Mouse (Mus musculus) right cerebral cortex, adult 18-20 months (tissue): ENCODE data around the gene Cyth4.

ENCODE experiments used
- DNase-seq: peaks from one replicate; pipeline ENCODE4 v3.0.0; 2022; ENCODE audit warnings: mixed read lengths

The Cyth4 gene

DNA sequence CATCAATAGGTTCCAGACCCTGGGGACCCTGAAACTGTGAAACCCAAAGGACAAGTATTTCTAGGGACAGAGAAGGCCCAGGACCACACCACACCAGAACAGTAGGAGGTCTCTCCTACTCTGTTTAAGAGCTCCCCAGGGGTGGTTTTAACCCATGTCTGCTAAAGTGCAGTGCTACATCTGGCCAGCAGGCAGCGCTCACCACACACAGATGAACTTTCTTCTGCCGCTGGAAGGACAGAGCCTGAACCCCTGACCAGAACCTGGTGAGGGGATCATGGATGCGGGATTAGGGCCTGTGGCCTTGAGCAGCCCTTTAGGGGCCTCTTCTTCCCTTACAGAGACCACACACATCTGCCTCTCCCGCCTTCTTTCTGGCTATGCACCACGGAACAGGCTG lies 26.6 kb downstream of the Cyth4 start:
- peak; percentile 76 for DNase-seq

DNA sequence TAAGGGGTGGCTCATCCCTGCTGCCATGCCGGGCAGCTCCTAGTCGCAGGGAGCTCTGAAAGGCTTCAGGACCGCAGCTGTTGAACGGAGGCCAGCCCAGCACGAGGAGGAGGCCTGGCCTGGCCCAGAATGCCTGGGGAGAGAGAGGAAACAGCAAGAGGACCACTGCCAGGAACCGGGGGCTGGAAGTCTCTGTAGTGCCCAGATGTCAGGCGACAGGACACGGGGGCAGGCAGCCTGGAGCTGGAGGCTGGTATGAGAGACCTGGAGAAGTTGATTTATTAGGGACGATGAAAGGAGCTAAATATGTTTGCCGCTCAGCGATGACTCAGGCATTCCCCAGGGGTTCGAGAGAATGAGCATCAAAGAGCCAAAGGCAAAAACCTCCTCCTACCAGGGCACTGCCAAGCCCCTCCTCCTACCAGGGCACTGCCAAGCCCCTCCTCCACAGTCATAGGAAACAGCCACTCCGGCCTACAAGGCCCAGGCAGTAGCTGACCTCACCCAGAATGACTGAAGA lies 27.6 kb downstream of the Cyth4 start:
- DNase-seq = peak; percentile 68

DNA sequence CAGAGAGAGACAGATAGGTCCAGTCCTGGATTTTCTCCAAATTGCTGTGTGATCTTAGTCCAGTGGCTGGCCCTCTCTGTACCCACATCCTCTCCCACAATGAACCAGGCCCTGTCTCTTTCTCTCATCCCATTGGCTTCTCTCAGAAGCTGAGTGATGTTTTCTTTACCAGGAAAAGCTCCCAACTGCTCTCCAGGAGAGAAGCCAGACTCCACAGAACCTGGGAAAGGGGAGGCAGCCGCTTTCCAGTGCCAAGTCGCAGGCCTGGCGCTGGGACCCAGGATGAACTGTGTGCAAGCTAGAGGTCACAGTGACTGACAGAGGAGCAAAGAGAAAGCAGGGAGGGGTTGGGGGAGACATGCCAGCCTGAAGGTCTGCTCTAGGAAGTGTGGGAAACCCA lies 28.1 kb downstream of the Cyth4 start:
- no peak for DNase-seq

DNA sequence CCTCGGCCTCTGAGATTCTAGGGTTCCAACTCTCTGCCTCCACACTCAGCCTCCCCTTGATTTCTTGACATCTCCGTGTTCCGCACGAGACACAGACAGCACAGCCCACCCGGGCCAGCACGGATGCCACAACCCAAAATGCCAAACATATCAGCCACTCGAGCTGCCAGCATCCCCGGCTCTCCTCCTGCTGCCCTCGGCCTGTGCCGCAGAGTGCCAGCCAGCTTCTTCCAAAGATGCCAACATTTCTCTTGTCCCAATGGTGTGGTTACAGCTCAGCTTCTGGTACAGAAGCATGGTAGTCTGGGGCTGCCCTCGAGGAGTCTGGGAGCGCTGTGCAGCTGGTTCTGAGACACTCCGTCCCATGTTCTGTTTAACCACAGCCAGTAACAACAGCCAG lies 29.4 kb downstream of the Cyth4 start:
- DNase-seq = no peak

DNA sequence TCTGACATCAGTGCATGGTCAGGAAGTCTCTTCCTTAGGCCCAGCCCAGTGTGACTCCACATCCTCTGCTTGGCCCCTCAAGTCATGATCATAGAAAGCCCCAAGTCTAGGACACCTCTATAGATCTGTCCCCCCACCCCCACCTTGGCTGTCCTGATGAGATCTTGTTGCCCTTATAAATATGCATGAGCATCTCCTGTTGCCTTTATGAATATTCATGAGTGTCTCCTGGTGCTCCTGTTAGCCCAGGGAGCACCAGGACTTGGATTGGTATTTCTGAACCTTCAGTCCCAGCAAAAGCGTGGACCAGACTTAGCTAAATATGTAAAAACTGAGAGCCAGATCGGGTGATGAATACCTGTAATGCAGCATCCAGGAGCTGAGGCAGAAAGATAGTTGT lies 35.5 kb downstream of the Cyth4 start:
- DNase-seq = no peak

DNA sequence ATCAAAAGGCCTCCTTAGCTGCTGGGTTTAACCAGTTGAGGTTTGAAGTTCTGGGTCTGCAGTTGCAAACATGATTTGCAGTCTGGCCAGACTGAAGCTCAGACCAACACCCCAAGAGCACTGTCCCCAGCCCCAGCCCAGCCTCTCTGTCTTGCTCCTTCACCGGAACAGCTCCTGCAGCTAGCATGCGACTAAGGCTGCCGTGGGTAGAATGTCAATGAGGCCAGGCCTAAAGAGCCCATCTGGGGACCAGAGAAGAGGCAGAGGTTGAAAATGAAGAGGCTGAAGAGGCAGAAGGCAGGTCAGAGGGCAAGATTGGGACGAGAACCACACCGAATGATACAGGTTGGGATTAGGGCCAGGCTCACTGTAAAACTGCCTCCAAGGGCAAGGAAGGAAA lies 36.6 kb downstream of the Cyth4 start:
- no peak for DNase-seq

DNA sequence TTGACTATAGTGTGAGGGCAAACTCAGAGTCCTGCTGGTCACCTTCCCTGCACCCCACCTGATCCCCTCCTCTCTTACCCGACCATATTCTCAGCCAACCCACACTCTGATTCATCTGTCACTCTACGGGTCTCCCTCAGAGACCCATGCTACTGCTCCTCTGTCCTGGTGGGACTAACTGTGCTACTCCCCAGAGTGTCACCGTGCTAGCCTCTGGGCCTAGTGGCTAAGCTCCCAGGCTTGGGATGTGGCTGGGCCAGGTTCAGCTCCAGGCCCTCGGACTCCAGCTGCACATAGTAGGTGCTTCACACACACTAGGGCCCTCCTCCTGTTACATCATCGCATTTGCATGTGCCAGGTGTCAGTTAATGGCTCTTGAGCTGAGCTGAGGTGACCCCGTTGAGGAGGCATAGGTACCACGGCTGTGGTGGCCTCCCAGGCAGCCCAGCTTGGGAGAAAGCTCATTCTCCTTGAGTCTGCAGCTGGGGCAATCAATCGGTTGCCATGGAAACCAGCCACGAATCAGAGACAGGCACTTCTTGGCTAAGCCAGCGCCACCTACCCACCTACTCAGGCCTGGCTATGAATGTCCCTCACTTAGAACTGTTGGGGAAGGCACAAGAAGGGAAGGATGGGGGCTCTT lies 37.4 kb downstream of the Cyth4 start:
- DNase-seq = peak; percentile 81

DNA sequence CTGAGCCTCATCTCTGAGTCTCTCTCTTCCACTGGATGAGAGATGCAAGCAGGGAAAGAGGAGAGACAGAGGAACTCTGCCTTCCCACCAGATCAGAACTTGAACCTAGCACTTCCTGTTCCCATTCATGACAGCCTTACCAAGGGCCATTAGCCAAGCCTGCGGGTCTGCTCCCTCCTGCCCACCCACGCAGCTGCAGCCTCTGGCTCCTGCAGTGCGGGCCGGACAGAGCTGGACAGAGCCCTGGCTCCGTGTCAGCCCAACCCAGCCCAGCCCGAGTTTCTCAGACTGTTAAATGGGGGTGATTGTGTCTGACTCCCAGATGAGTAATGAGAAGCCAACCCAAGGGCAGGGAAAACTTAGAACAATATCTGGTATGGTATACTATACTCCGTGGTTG lies 38.4 kb downstream of the Cyth4 start:
- DNase-seq = peak; percentile 37

DNA sequence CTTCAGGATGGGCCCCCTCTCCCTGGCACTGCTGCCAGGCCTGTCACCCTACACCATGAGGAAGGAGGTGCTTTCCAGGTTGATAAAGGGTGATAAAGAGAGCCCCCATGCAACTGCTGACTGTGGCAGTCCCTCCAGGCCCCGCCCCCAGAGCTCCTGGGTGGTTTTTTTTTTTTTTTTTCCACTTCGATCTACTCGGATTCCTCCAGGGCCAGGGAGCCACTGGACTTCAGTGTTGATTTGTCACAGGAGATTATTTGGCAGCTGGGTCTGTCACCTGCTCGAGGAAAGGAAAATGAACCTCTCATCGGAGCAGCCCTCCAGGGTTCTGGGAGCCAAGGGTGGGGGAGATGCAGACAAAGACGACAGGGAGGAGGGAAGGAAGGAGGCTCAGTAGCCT lies 46.8 kb downstream of the Cyth4 start:
- no peak for DNase-seq

DNA sequence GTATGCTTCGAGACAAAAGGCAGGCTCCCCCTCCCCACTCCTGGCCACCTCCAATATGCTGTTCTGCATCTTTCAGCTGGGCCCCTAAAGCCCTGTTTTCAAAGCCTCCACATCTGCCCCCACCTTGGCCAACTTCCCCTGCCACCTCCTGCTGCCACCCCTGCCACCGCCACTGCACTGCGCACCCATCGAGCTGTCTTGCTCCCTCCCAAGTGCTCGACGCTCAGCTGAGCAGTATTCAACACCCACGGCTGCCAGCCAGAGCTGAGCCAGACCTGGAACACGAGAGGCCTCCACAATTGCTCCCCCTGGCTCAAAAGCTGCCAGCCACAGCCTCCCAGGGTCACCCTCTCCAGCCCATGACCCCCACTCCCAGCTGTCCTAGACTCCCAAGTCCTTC lies 47.8 kb downstream of the Cyth4 start:
- peak; percentile 51 for DNase-seq

DNA sequence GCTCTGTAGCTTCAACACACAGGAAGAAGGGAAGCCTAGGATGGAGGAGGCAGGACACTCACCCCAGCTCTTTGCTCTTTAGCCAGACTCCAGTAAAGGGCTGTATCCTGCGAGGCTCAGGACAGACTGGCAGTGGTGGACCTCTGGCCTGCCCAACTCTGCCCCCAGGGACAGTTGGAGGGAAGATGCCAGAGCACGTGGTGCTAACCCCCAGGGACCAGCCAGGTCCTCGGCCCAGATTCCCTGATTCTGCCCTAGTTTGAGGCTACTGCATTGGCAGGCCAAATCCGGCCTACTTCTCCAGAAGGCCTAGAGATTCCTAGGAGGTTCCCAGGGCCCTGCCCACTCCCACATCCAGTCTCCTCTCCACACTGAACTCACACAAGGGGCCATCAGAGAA lies 50.9 kb downstream of the Cyth4 start:
- no peak for DNase-seq

DNA sequence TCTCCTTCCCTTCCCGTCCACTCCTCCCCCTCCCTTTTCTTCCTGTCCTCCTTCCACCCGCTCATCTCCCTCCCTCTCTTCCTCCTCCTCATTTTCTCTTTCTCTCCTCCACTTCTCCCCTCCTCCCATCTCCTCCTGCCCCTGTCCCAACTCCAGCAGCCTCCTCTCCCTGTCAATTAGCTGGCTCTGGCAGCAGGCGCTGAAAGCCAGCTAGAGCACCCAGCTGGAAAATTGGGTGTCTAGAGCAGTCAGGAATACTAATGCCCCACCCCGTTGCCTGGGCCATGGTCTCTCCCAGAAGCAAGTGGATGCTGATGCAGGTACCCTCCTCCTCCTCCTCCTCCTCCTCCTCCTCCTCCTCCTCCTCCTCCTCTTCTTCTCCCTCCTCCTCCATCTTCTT lies 54.3 kb downstream of the Cyth4 start:
- DNase-seq = no peak

DNA sequence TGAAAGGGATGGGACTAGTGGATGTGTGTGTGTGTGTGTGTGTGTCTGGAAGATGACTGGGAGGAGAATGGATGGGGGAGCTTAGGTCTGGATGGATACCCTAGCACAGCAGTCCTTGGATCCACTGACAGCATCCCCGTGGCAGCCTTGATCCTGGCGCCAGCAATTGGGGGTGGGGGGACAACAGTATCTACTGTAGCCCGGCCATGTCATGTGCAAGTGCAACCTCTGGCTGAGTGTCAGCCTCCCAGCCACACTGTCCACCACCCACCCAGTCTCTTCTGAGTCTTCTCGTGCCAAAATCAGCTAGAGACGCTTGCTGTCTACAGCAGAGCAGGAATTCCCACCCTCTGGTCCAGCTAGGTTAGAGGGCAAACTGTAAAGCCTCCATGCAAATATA lies 67.4 kb downstream of the Cyth4 start:
- no peak for DNase-seq

DNA sequence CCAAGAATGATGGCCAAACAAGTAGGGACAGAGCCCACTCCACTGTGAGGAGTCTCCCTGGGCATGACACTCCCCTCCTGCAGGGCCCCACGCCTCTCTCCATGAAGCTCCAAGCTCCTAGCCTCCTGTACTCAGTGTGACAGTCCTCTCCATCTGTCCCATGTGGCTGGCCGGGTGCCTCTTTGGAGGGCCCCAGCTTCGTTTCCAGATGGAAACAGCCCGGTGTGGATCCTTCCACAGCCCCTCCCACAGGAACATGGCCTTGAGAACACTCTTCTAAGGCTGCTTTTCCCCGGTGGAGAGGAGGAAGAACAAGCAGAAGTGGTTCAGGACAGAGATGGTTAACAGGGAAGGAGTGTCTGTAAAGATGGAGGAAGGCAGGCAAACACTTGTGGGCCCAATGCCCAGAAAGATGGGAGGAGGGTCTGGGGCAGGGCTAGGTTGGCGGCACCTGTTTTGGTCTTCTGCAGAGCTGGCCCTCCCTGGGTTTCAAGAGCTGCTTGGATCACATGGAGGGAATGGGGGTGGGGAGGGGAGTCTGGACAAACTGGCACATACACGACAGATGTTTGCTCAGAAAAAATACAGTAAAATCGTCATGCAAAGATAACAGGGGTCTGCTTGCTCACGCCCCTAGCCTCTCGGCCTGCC lies 72.5 kb downstream of the Cyth4 start:
- DNase-seq = no peak

DNA sequence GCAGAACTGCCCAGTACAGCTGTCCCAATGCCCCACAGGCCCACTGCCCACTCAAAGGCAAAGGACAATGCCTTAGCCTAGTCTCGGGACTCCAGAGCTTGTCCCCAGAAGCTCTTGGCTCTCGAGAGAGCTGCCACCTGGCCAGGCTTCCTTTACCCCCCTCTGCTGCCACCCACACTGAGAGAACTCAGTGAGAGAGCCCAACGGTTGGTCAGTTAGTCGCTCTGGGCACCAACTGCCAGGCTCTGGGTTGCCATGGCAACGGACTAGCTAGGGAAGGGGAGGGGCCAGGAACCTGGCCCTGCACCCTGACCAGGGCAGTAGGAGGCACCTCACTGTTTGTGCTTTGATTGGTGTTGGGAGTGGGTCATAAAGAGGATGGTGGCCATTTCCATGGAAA lies 73.5 kb downstream of the Cyth4 start:
- DNase-seq = peak; percentile 73
